Mouse (Mus musculus) heart, adult 2 months (tissue): ENCODE measurements around the gene Polg. TPM values are rescaled to one million over a fixed set of nuclear protein-coding genes. Genes with fewer than 3 reads are reported as not detected.

Experiments used
- DNase-seq, 2 experiments: peaks; one replicate each; pipeline ENCODE4 v3.0.0; 2021
- H3K27ac ChIP-seq: fragments of 200-600 bp; 2 replicates; pipeline ENCODE4 v1.8.1; 2022
- H3K27me3 ChIP-seq: fragments of 200-500 bp; 2 replicates; pipeline ENCODE4 v1.6.1; 2012; ENCODE audit warnings: mild to moderate bottlenecking, low read length, inconsistent platforms, mixed read lengths; ENCODE audit not compliant: control insufficient read depth, insufficient read depth
- H3K36me3 ChIP-seq: fragments of 200-500 bp; 2 replicates; pipeline ENCODE4 v1.6.1; 2012; ENCODE audit warnings: low read length, inconsistent platforms; ENCODE audit not compliant: control insufficient read depth, insufficient read depth
- H3K4me1 ChIP-seq: fragments of 200-500 bp; 2 replicates; pipeline ENCODE4 v1.6.1; 2011; ENCODE audit warnings: low read length; ENCODE audit not compliant: control insufficient read depth, insufficient read depth
- H3K4me3 ChIP-seq: fragments of 200-600 bp; 2 replicates; pipeline ENCODE4 v1.8.1; 2022
- H3K79me2 ChIP-seq: fragments of 200-500 bp; replicated peaks from 2 replicates; pipeline ENCODE4 v1.6.1; 2012; ENCODE audit warnings: mild to moderate bottlenecking, inconsistent platforms, low read length, moderate library complexity, mixed read lengths; ENCODE audit not compliant: control insufficient read depth, insufficient read depth
- H3K9ac ChIP-seq: fragments of 200-500 bp; 2 replicates; pipeline ENCODE4 v1.6.1; 2012; ENCODE audit warnings: low read depth, mild to moderate bottlenecking, control low read depth, inconsistent platforms, low read length, mixed read lengths
- CTCF ChIP-seq: fragments of 200-600 bp; IDR thresholded peaks from 2 replicates; pipeline ENCODE4 v1.8.1; 2022; ENCODE audit warnings: antibody characterized with exemption, mild to moderate bottlenecking, moderate library complexity
- EP300 ChIP-seq: fragments of 200-500 bp; IDR thresholded peaks from 2 replicates; pipeline ENCODE4 v1.6.1; 2011; ENCODE audit warnings: low read depth, low read length, control low read depth; ENCODE audit not compliant: insufficient read depth
- POLR2A ChIP-seq: fragments of 200-500 bp; IDR thresholded peaks from 2 replicates; pipeline ENCODE4 v1.6.1; 2011; ENCODE audit warnings: mild to moderate bottlenecking, low read depth, low read length, control low read depth; ENCODE audit not compliant: insufficient read depth
- WGBS: fragments of 180-500 bp; shearing (Covaris S2); methylation state at CpG from one replicate; pipeline ENCODE4 v1.1.7; 2018; 5-methylcytosine and 5-hydroxymethylcytosine counted together
- intact Hi-C: fragments of 180-260 bp; cut with DNase I; formaldehyde crosslinking; loops from one replicate; pipeline ENCODE4 v1.15.1; 2025
- polyA plus RNA-seq: library from polyadenylated mRNA; depleted of rRNA; stranded (reverse); fragments of >200 nt; gene quantifications from 2 replicates; pipeline ENCODE4 v1.2.3, GENCODE M21; 2012
- total RNA-seq, 2 experiments: library from RNA; stranded (reverse); gene quantifications; 2 replicates each; pipeline ENCODE4 v1.2.3; 2021

Gene Polg
- total and polyA plus RNA-seq, 3 experiments, result 40.5 to 66.5 (median 53.0) TPM

GRCm38 (mm10) chr7:79464776-79465420 is 1.3 kb downstream of the Polg start:
- peak overlapping the region; percentile 94 for H3K4me3 ChIP-seq
- no peaks in the 10 kb centered on the region for H3K27me3 ChIP-seq
- WGBS, result 23% methylated on average over 47 of the region's 47 CpGs
- peaks cover 6% of the 10 kb centered on the region for H3K4me1 ChIP-seq
- no peaks in the 10 kb centered on the region for H3K36me3 ChIP-seq
- TF ChIP-seq POLR2A (no peak), CTCF (no peak), EP300 (no peak)
- H3K79me2 ChIP-seq, result no peaks in the 10 kb centered on the region
- peak in 1 of 2 experiments; percentile 35 for DNase-seq
- intact Hi-C loops, result loop anchor here (2.0 to 10.0 kb wide), 4 partner anchors 72 to 318 kb away; partner anchors contain the start of genes Abhd2 and Mfge8
- H3K27ac ChIP-seq, result peak overlapping the region; percentile 90
- peak overlapping the region; percentile 80 for H3K9ac ChIP-seq

GRCm38 (mm10) chr7:79463376-79464077 is 2.6 kb downstream of the Polg start:
- no peak overlapping the region for H3K27ac ChIP-seq
- no peaks in the 10 kb centered on the region for H3K27me3 ChIP-seq
- intact Hi-C loops, result loop anchor here (2.0 to 10.0 kb wide), 2 partner anchors 71 to 189 kb away; partner anchors contain the start of gene Abhd2
- no peaks in the 10 kb centered on the region for H3K36me3 ChIP-seq
- no peaks in the 10 kb centered on the region for H3K79me2 ChIP-seq
- no peak overlapping the region for H3K9ac ChIP-seq
- peaks cover 6% of the 10 kb centered on the region for H3K4me1 ChIP-seq
- WGBS, result 68% methylated on average over 11 of the region's 11 CpGs
- DNase-seq, result no peak
- H3K4me3 ChIP-seq, result no peak overlapping the region
- TF ChIP-seq POLR2A (no peak), CTCF (no peak), EP300 (no peak)

- DNase-seq, result no peak
- Histone ChIP-seq H3K27ac (no peak overlapping the region), H3K36me3 (no peaks in the 10 kb centered on the region), H3K4me1 (peaks cover 6% of the 10 kb centered on the region), H3K4me3 (no peak overlapping the region), H3K79me2 (no peaks in the 10 kb centered on the region), H3K9ac (no peak overlapping the region), H3K27me3 (no peaks in the 10 kb centered on the region)
- no peak for TF ChIP-seq EP300
- no peak for TF ChIP-seq CTCF
- TF ChIP-seq POLR2A, result no peak
- intact Hi-C loops, result loop anchor here (10.0 kb wide), 1 partner anchor 187 kb away; the partner anchor contains the start of gene Abhd2
- WGBS, result 90% methylated on average over 10 of the region's 10 CpGs
Measured at GRCm38 (mm10) chr7:79461721-79462120, 4.4 kb downstream of the Polg start.

GRCm38 (mm10) chr7:79447486-79447885 is 18.7 kb downstream of the Polg start:
- Histone ChIP-seq H3K27me3 (no peaks in the 10 kb centered on the region), H3K79me2 (no peaks in the 10 kb centered on the region), H3K4me1 (no peaks in the 10 kb centered on the region), H3K9ac (no peak overlapping the region), H3K27ac (no peak overlapping the region), H3K4me3 (no peak overlapping the region), H3K36me3 (no peaks in the 10 kb centered on the region)
- TF ChIP-seq EP300, result no peak
- intact Hi-C loops, result no loop called here
- no peak for DNase-seq
- 90% methylated on average over 3 of the region's 3 CpGs for WGBS

- TF ChIP-seq POLR2A (no peak), EP300 (no peak), CTCF (no peak)
- H3K27ac ChIP-seq, result no peak overlapping the region
- no peaks in the 10 kb centered on the region for H3K4me1 ChIP-seq
- no peaks in the 10 kb centered on the region for H3K27me3 ChIP-seq
- 87% methylated on average over 2 of the region's 2 CpGs for WGBS
- H3K4me3 ChIP-seq, result no peak overlapping the region
- no peak overlapping the region for H3K9ac ChIP-seq
- DNase-seq, result no peak
- no peaks in the 10 kb centered on the region for H3K36me3 ChIP-seq
- no peaks in the 10 kb centered on the region for H3K79me2 ChIP-seq
- intact Hi-C loops, result no loop called here
Measured at GRCm38 (mm10) chr7:79447048-79447447, 19.1 kb downstream of the Polg start.

- WGBS, result 67% methylated on average over 2 of the region's 2 CpGs
- no peak for DNase-seq
- no peaks in the 10 kb centered on the region for H3K4me1 ChIP-seq
- TF ChIP-seq POLR2A, result no peak
- TF ChIP-seq CTCF, result no peak
- TF ChIP-seq EP300, result no peak
- no peaks in the 10 kb centered on the region for H3K27me3 ChIP-seq
- H3K4me3 ChIP-seq, result no peak overlapping the region
- H3K9ac ChIP-seq, result no peak overlapping the region
- intact Hi-C loops, result no loop called here
- no peaks in the 10 kb centered on the region for H3K36me3 ChIP-seq
- no peak overlapping the region for H3K27ac ChIP-seq
- H3K79me2 ChIP-seq, result no peaks in the 10 kb centered on the region
Measured at GRCm38 (mm10) chr7:79440035-79440434, 26.1 kb downstream of the Polg start.
